Mouse (Mus musculus): ENCODE measurements around the gene Hrc.

DNA sequence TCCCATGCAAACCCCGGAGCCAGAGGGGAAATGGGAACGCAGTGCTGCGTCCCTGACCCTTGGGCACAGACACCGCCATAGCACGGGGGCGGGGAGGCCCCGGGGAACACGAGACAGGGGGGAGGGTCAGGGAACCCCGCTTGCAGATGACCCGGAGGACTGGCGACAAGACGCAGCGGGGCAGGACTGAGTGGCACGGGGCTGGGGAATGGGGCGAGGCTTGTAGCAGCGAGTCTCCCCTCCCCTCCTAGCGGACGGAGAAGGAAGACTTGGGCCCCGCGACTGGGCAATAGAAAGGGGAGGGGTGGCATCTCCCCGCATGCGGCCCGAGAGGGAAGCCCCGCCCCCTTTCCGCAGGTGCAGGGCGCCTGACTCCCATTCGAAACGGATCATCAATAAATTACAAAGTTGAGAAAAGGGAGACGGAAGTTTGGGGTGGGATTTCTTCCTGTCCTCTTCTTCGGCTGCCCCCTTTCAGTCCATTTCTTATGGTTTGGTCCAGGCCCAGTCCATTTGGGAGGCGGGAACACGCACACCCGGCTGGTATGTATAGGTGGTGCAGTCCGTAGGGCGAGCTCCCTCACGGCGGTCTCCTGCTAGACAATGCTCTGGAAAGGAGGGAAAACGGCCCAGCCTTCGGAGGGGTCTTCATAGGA, 4.4 kb downstream of the Hrc start:
- TF ChIP-seq GATA1 (IDR thresholded peaks at IDR 0.05; ENCODE audit: low read length) = no peak
- no peak for TF ChIP-seq TAL1 (IDR thresholded peaks at IDR 0.05; ENCODE audit: low read length)
